Mouse (Mus musculus) left cerebral cortex, postnatal 4 days (tissue): ENCODE data around the gene Dnajb13. TPM values are rescaled to one million over a fixed set of nuclear protein-coding genes. Genes with fewer than 3 reads are reported as not detected.

ENCODE experiments used
- DNase-seq: peaks from one replicate; pipeline ENCODE4 v3.0.0-alpha.2; 2022
- intact Hi-C: fragments of 180-260 bp; cut with DNase I; formaldehyde crosslinking; loops from one replicate; pipeline ENCODE4 v1.15.1; 2025
- total RNA-seq, 2 experiments: library from RNA; stranded (reverse); gene quantifications; 2 replicates each; pipeline ENCODE4 v1.2.3; 2021

The Dnajb13 gene
- total RNA-seq = under 1 TPM; 0.38 to 0.62 TPM

DNA sequence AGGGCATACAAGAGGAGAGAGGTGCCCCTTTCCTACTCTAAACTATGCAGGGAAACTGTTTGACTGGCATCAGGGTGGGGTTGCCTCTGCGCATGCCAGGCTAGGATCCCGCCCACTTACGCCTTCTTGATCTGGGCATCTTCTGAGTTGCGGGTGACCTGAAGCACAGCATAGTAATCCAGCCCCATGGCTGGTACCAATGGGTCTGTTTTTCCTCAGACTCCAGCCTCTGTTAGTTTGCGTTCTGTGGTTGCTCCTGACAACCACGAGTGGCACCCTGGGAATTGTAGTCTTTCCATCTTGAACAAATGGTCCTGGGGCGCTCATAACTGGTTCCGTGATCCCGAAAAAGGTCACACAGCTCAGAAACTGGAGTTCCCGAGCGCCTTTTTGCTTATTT lies at the start of gene Dnajb13:
TSS of gene Dnajb13 (minus strand) at position 388 of the 400 bp plus-strand sequence.
- intact Hi-C loops = no loop called here
- DNase-seq = no peak

DNA sequence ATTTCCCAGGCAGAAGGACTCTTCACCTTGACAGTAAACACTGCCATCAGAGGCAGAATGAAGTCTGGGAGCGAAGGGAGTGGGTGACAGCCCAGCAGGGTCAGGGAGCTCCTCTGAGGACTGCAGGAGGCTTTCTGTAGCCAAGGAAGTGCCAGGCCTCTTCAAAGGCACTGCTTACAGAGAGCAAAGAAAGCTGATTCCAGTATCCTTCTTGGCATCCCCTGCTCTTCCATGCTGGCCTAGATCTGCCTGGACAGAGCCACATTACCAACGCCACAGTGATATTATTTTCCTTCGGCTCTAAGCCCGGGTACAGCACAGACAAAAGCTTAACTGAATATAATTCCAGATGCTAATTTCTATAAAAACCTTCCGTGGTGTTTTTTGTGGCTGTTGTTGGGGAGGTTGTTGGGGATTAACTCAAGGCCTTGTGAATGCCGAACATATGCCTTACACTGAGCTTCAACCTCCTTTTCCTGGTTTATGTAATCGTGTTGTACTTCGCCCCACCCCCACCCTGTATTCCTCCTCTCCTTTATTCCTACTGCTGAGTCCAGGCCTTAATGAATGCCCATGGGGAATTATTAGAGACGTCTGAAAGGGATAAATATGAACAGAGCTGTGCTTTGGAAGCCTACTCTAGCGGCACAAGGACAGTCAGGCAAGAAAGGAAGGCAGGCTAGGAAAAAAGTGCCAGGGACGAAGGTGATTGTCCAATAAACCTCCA lies 47.3 kb upstream of the Dnajb13 start:
- no peak for DNase-seq

DNA sequence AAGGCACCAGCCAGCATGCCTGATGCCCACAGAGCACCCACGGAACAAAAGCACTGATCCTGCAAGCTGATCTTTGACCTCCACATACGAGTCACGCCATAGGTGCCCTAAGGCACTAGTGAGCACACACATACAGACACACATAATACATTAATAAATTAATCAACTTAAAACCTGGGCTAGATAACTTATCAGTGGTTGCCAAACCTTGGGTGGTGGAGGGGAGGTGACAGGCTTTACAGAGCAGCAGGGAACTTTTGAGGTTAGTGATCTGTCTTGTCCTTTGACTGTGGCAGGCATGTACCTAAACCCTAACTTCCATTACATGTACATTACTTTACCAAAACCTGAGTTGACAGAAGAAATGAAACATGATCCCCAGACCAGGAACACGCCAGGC lies 44.6 kb upstream of the Dnajb13 start:
- no peak for DNase-seq
- intact Hi-C loops = no loop called here

More for the DNA sequence above, 47.3 kb upstream of the Dnajb13 start:
- intact Hi-C loops = no loop called here

DNA sequence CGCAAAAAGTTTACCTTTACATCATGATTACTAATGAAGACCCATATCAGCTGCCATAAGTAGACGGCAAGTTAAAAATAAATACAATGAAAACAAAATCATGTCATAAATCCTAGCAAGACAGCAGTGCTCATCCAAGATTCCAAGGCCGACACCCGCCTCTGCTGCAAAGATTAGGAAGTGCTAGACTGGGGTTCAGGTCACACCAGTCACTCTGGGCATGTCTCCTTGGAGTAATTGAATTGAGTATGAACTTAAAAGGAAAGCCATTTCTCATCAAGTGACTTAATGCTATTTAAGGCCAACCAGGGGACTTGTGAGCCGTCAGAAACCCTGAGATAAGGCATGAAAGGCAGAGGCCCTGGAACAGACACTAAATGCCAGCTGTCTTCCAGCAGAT lies 42.5 kb upstream of the Dnajb13 start:
- intact Hi-C loops = no loop called here
- DNase-seq = no peak

DNA sequence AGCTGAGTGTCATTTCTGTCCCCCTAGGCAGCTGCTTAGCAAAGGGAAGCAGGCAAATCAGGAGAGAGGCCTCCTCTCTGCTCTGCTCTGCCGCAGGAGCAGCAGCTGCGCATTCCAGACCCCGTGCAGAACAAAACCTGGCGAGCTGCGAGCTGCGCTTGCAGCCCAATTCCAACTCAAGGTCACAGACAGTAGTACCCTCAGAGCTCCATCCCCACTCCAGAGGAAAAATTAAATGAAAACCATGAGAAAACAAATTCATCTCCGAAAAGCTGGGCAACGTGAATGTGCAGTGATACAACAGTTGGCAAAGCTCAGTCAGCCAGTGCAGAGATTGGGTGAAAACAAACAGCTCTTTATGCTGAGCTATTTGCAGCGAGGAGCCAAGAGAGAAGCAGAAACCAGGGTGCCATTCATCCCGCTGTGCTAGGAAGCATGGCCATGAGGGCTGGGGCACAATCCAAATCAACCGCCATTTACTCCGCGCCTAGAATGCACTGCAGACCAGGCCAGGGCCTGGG lies 40.7 kb upstream of the Dnajb13 start:
- DNase-seq = peak; percentile 49
- intact Hi-C loops = no loop called here

DNA sequence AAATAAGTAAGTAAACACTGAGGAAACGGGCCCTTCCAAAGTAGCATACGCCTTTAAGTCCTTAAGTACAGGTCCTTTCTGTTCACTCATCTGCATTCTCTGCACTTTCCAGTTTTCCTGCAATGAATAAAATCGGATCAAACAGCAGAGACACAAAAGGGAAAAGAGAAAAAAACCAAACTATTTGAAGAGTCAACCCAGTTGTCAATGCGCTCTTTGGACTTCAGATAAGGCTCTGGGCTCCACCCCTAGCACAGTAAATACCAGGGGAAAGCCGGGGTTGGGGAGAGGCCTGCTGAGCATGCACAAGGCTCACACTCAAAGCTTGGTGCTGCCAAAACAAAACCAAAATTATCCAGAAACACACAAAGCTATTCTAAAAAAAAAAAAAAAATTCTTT lies 40.2 kb upstream of the Dnajb13 start:
- intact Hi-C loops = no loop called here
- no peak for DNase-seq

DNA sequence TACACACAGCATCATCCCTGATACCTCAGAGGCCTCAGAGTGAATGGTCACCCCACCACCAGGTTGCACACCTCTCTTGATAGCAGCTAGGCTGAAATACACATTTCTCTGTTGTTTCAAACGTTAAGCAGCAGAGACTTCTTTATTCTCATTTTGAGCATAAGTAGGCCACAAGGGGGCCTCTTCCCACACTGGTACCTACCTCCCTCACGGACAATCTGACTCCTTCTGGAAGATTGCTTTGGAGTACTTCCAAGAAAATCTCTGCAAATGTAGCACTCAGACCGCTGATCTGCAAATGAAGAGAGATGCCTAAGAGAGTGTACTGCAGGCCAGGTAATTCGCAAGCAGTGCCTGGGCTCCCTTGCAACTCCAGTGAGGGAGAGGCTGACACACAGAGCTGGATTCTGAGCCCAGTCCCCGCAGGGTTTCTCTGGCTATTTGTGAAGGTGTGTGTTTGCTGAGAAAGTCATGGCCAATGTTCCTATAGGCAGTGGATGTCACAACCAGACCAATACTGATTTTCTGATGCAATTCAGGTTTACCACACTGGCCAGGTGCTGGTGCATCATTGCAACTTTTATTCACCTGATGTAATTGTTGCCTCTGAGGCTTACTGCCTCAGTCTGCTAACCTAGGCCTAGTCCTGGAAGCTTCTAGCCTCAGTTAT lies 35.7 kb upstream of the Dnajb13 start:
- peak; percentile 36 for DNase-seq
- intact Hi-C loops = no loop called here

DNA sequence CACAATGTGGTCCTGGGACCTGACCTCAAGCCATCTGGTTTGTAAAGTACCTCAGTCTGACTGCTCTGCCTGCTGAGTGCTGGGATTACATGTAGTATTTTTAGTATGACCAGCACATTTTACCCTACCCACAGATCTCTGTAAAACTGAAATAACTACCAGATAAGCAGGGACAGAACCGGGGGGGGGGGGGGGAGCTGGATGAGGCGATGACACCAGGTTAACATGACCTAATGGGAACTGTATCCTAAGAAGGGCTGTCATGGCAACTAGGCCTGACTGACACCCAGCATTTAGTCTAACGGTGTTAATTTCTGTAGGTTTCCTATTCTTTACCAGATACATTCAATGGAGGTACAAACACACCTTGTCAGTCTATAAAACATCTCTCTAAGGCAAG lies 35.0 kb upstream of the Dnajb13 start:
- intact Hi-C loops = no loop called here
- DNase-seq = no peak

DNA sequence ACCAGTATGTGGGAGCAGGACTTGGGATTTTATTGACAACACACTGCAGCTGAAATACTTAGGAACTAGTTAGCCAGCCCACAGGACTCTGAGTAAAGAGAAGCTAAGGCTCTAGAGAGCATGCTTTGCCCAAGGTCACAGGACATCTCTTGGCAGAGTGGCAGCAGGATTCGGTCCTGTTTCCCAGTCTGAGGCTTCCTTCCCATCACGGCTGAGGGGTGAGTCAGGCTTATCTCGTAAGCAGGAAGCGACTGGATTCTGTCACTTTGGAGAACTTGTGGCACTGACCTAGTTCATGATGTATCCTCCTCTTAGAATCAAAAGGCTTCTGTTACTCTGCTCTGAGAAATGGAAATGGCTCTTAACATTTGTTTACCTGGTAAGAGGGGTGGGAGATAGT lies 32.9 kb upstream of the Dnajb13 start:
- no peak for DNase-seq
- intact Hi-C loops = no loop called here

DNA sequence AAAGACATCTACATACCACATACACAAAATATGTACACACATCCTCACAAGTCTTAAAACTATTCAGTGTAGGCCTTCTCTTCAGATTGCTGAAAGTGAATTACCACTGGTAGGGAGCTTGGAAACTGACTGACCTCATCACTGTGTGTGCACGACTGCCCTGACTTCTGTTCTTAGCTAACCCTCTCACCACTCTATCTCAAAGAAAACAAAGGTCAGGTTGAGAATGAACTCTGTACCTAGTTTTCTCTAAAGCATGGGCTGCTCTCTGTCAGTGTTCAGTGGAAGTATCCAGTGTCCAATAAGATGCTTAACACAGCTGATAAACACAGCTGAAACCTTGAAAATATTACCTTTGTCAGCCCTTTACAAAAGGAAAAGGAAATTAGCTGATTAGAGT lies 29.7 kb upstream of the Dnajb13 start:
- no peak for DNase-seq
- intact Hi-C loops = no loop called here

DNA sequence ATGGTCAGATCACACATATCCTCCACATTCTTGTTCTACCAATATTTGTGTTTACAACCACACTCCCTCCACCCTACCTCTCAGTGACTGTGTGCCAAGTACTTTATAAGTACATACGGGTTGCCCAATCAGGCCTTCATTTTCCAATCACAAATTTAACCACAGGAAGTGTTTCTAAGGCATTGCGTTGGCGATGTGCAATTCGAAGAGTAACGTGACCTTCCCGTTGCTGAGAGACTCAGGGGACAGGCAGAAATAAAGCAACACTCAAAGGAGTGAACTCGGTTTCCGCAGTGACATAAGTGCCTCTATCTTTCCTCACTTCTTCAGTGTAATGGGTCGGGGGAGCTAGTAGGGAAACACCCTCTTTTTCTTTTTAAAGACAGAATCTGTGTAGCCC lies 24.8 kb upstream of the Dnajb13 start:
- no peak for DNase-seq
- intact Hi-C loops = no loop called here

DNA sequence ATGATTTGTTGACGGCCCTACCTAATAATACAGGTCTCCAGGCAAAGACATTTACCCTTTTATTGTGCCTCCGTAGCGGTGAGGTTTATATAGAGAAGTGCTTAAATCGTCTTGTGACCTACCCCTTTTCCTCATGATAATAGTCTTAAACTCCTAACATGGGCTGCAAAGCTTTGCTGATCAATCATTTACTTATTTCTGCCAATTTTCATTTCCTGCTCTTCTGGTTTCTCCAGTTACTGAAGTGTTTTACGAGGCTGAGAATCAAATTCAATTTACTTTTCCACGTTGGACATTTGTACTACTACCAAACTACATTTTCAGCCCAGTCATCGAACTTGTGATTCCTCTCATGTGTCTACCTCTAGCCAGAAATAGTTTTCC lies 22.8 kb upstream of the Dnajb13 start:
- intact Hi-C loops = no loop called here
- no peak for DNase-seq

DNA sequence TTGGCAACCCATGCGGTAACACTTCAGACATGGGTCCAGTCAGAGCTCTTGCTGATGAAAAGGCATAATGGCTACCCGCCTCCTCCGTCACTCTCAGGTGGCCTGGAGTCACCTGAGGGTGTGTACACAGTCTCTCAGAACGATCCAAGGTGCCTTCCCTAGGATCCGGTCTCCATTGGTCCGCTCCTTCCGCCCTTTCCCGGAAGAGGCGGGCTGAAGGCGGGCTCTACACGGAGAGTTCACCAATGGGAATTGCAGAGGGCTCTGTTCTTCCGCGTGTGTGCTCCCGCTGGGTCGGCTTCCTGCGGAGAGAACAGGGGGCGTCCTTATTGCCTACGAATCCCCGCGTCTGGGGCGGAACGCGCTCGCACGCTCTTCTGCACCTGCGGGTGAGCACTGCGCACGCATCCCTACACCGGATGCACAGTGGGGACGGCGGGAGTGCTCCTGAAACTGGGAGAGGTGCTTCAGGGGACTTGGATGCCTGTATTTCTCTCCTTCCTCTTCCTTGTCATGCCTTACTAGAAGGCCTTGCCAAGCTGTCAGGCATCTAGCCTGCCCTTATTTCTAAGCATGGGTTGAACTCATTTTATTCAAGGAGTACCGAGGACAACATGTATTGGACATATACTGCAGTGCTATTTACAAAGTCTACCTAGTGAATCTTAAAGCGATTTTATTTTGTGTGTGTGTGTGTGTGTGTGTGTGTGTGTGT lies 22.2 kb upstream of the Dnajb13 start, which contains the start of gene Coa4:
TSS of gene Coa4 (plus strand) at position 268 of the 715 bp plus-strand sequence.
- intact Hi-C loops = no loop called here
- peak; percentile 89 for DNase-seq

DNA sequence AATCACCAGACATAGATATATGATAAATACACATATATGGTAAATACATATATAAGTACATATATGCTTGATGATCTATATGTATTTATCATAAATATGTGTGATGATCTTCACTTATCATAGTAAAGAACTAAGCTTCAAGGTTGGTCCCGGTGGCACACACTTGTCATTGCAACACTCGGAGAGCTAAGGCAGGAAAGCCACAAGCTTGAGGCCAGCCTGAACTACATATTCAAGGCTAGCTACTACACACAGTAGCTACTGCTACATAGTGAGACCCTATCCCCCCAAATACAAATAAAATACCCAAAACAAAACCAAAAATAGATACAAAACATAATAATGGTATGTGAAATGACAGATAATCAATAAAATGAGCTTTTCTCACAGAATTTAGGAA lies 21.1 kb upstream of the Dnajb13 start:
- DNase-seq = no peak
- intact Hi-C loops = no loop called here

DNA sequence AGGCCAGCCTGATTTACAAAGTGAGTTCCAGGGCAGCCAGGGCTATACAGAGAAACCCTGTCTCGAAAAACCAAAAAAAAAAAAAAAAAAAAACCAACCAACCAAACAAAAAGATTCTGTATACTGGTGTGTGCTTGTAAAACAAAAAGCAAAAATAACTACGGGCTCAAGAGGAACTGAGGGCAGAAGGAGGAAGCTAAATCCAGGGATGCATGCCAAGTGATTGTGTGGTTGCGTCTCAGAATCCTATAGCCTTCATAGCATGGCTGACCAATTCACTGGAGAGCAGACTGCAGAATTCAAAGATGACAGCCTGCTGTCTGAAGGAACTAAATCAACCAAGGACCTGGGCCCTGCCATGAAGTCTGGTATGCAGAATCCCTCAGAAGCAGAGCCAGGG lies 19.5 kb upstream of the Dnajb13 start:
- no peak for DNase-seq
- intact Hi-C loops = no loop called here

DNA sequence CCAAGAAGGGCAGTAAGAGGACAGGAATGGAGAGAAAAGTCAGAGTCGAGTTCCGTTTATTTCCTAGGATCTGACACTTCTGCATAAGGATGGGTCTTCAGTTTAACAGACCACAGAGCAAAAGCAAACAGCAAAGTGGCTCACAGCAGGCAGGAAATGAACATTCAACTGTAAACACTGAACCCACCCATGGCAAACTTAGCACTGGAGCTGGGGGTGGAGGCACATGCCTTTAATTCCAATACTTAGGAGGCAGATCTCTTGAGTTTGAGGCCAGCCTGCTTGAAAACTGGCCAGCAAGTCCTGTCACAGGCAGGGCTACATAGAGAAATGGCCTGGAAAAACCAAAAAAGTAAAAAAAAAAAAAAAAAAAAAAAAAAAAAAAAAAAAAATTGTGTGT lies 18.7 kb upstream of the Dnajb13 start:
- no peak for DNase-seq
- intact Hi-C loops = no loop called here

DNA sequence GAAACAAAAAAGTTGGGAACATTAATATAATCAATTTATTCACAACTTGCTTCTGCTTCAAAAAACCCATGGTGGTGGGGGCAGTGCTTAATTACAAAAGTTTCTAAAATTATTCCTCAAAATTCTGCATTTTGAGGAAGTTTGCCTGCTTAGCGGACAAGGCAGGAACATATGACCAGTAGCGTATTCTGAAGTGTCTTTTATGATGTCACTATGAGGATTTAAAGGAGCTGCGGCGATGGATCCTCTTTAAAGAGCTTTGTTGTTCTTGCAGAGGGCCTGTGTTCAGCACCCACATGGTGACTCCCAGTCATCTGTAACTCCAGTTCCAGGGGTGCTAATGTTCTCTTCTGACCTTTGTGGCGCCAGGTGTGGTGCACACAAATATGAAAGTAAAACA lies 16.0 kb upstream of the Dnajb13 start:
- no peak for DNase-seq
- intact Hi-C loops = no loop called here

DNA sequence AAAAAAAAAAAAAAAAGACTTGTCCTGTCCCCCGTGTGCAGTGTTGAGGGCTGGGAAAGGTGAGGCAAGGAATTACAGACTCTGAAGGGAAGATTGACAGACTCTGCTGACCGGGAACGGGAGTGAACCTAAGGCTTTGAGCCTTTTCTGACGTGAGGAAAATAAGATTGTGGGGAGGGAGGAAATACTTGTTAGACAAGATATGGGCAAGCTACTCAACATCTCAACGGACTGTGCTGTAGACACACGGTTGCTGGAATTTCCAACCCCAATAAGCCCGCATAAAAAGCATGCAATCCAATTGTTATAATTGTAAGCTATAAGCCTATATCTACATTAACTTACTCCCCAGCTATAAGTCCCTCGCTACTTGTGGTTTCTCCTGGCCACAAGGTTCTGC lies 9.9 kb upstream of the Dnajb13 start:
- intact Hi-C loops = loop anchor here (10.0 kb wide), 2 partner anchors 140 to 340 kb away; partner anchors contain the start of genes Plekhb1 and Relt
- DNase-seq = no peak

DNA sequence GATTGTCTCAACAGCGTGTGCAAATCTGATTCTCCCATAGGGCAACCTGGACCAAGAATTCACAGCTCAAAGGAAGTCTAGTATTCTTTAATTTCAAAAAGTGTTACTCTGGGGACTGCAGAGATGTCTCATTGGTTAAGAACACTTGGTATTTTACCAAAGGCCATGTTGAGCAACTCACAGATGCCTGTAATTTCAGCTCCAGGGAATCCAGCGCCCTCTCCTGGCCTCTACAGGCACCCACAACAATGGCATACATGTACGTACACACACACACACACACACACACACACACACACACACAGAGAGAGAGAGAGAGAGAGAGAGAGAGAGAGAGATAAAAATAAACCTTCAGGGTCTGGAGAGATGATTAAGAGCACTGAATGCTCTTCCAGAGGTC lies 7.5 kb upstream of the Dnajb13 start:
- intact Hi-C loops = loop anchor here (10.0 kb wide), 2 partner anchors 143 to 343 kb away; partner anchors contain the start of genes Plekhb1 and Relt

DNA sequence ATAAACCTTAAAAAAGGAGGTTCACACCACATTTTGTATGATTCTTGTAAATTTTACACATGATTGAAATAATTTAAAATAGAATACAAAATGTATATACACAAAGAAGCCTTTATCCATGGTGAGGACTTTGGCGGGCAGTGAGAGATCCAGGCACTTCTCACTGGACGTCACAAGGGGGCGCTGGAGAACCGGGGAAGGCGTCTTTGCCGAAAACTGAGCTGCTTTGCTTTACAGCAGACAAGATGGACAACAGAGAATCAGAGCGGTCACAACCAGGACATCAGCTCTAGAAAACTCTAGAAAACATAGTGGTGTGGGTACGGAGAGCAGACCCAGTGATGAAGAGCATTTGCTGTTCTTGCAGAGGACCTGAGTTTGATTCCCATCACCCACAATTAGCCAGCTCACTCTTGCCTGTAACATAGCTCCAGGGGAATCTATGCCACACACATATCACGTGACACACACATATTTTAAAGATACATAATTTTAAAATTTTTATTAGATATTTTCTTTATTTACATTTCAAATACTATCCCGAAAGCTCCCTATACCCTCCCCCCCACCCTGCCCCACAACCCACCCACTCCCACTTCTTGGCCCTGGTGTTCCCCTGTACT lies 6.0 kb upstream of the Dnajb13 start:
- intact Hi-C loops = loop anchor here (10.0 kb wide), 2 partner anchors 144 to 344 kb away; partner anchors contain the start of genes Plekhb1 and Relt
- peak; percentile 83 for DNase-seq

More for the DNA sequence above, 7.5 kb upstream of the Dnajb13 start:
- no peak for DNase-seq

DNA sequence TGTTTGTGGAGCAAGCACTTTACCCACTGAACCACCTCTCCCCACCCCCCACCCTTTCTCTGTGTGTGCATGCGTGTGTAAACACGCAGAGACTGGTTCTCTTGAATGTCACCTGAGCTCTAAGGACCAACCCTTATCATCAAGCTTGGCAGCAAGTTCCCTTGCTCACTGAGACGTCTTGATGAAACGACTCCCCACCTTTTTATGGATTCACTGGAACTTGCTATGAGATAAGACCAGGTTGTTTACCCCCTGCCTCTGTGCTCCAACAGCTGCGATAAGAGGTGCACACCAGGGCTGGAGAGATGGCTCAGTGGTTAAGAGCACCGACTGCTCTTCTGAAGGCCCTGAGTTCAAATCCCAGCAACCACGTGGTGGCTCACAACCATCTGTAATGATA lies 5.4 kb upstream of the Dnajb13 start:
- no peak for DNase-seq
- intact Hi-C loops = loop anchor here (10.0 kb wide), 2 partner anchors 145 to 345 kb away; partner anchors contain the start of genes Plekhb1 and Relt
